Mouse (Mus musculus) hindbrain, postnatal 0 days (tissue): ENCODE data around the gene Fdps. TPM values are rescaled to one million over a fixed set of nuclear protein-coding genes. Genes with fewer than 3 reads are reported as not detected.

Experiments
- ATAC-seq: fragments of 200-750 bp; cut with Nextera tagmentation; 2 replicates; pipeline ENCODE4 v1.8.0; 2017; ENCODE audit warnings: mild to moderate bottlenecking, moderate TSS enrichment, moderate library complexity
- DNase-seq: peaks from one replicate; pipeline ENCODE4 v3.0.0-alpha.2; 2015; ENCODE audit warnings: low spot score
- H3K27ac ChIP-seq: fragments of 300-500 bp; sonication (generic); 2 replicates; pipeline ENCODE4 v1.5.1; 2014; ENCODE audit warnings: mild to moderate bottlenecking
- H3K27me3 ChIP-seq: fragments of 300-500 bp; sonication (generic); 2 replicates; pipeline ENCODE4 v1.6.1; 2014; ENCODE audit warnings: low read length, mixed read lengths; ENCODE audit not compliant: insufficient read depth
- H3K36me3 ChIP-seq: fragments of 300-500 bp; sonication (generic); 2 replicates; pipeline ENCODE4 v1.6.1; 2014; ENCODE audit warnings: low read length, mixed read lengths; ENCODE audit not compliant: insufficient read depth
- H3K4me1 ChIP-seq: fragments of 300-500 bp; sonication (generic); 2 replicates; pipeline ENCODE4 v1.6.1; 2014; ENCODE audit warnings: antibody characterized with exemption, low read length, mixed read lengths; ENCODE audit not compliant: insufficient read depth
- H3K4me2 ChIP-seq: fragments of 300-500 bp; sonication (generic); 2 replicates; pipeline ENCODE4 v1.6.1; 2014; ENCODE audit warnings: low read depth, mild to moderate bottlenecking, low read length, moderate library complexity, mixed read lengths
- H3K4me3 ChIP-seq: fragments of 300-500 bp; sonication (generic); 2 replicates; pipeline ENCODE4 v1.5.1; 2014; ENCODE audit warnings: low read length
- H3K9ac ChIP-seq: fragments of 300-500 bp; sonication (generic); replicated peaks from 2 replicates; pipeline ENCODE4 v1.6.1; 2014; ENCODE audit warnings: mild to moderate bottlenecking, low read length, moderate library complexity, mixed read lengths
- H3K9me3 ChIP-seq: fragments of 300-500 bp; sonication (generic); 2 replicates; pipeline ENCODE4 v1.6.1; 2016; ENCODE audit warnings: low read length, mixed read lengths
- CTCF ChIP-seq: IDR thresholded peaks from 2 replicates; pipeline ENCODE4 v1.5.1; 2016; ENCODE audit warnings: antibody characterized with exemption, control low read depth, low read depth
- whole genome bisulfite sequencing: fragments of 180-500 bp; shearing (Covaris S2); extraction: QIAGEN DNeasy Blood & Tissue Kit; methylation state at CpG from one replicate; pipeline ENCODE4 v1.1.7; 2014; 5-methylcytosine and 5-hydroxymethylcytosine counted together
- polyA plus RNA-seq: library from polyadenylated mRNA; unstranded; fragments of >200 nt; fragmentation: Nextera tagmentation; extraction: Ambion mirVana; gene quantifications from 2 replicates; pipeline ENCODE4 v1.2.1, GENCODE M21; 2015
- total RNA-seq: library from RNA; depleted of rRNA; stranded (reverse); fragments of >200 nt; gene quantifications from 2 replicates; pipeline ENCODE4 v1.2.3, GENCODE M21; 2014

Gene Fdps
- total and polyA plus RNA-seq, 2 experiments from 2014 or later: 340 to 341 TPM

GRCm38 (mm10) chr3:89092509-89093090 is 9.2 kb downstream of the Fdps start:
- H3K4me1 ChIP-seq: 0 out of 2 replicates have a peak, but pooled peaks cover 13% of the 10 kb centered on the region
- H3K9ac ChIP-seq: peak overlapping the region; percentile 78
- H3K4me2 ChIP-seq: peak overlapping the region; percentile 98
- peaks cover 36% of the 10 kb centered on the region for H3K36me3 ChIP-seq
- H3K27me3 ChIP-seq: no peaks in the 10 kb centered on the region
- WGBS: 16% methylated on average over 11 of the region's 11 CpGs
- peak overlapping the region; percentile 73 for H3K4me3 ChIP-seq
- H3K9me3 ChIP-seq: no peaks in the 10 kb centered on the region
- DNase-seq (no peak), ATAC-seq (peak; percentile 7)
- H3K27ac ChIP-seq: peak overlapping the region; percentile 79
- no peak for TF ChIP-seq CTCF

DNA sequence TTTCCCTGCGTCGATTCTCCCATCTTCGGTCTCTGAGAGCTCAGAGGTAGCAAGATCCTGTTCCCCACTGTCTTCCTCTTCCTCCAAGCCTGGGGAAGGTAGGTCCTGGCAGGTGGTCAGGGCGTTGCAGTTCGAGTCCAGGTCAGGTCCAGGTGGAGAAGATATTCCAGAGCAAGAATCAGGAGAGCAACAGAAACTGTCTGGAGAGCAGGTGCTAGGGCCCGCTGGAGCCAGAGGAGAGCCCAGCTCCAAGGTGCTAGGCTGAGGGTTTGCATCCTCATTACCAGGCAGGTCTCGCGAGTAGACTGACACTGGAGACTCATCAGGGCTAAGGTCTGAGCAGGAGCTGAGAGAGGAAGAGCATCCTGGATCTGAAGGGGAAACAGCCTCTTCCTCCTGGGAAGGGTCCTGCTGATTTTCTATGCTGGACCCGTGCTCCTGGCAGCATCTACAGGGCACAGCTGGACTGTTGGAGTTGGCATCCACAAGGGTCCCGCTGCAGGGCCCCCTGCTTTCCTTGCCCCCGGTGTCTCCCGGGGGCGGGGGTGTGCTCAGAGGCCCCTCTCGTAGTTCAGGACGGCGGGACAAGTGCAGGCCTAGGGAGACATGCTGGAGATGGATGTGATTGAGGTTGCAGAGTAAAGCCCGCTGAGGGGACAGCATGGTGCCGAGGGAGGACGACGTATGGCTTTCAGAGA is 9.8 kb downstream of the Fdps start:
- Histone ChIP-seq H3K9ac (peak overlapping the region; percentile 78), H3K4me3 (peak overlapping the region; percentile 73), H3K27ac (peak overlapping the region; percentile 79), H3K4me2 (peak overlapping the region; percentile 98), H3K9me3 (no peaks in the 10 kb centered on the region), H3K27me3 (no peaks in the 10 kb centered on the region), H3K4me1 (0 out of 2 replicates have a peak, but pooled peaks cover 13% of the 10 kb centered on the region), H3K36me3 (peaks cover 37% of the 10 kb centered on the region)
- 7% methylated on average over 20 of the region's 20 CpGs for WGBS
- no peak for TF ChIP-seq CTCF
- ATAC-seq: no peak
- no peak for DNase-seq

DNA sequence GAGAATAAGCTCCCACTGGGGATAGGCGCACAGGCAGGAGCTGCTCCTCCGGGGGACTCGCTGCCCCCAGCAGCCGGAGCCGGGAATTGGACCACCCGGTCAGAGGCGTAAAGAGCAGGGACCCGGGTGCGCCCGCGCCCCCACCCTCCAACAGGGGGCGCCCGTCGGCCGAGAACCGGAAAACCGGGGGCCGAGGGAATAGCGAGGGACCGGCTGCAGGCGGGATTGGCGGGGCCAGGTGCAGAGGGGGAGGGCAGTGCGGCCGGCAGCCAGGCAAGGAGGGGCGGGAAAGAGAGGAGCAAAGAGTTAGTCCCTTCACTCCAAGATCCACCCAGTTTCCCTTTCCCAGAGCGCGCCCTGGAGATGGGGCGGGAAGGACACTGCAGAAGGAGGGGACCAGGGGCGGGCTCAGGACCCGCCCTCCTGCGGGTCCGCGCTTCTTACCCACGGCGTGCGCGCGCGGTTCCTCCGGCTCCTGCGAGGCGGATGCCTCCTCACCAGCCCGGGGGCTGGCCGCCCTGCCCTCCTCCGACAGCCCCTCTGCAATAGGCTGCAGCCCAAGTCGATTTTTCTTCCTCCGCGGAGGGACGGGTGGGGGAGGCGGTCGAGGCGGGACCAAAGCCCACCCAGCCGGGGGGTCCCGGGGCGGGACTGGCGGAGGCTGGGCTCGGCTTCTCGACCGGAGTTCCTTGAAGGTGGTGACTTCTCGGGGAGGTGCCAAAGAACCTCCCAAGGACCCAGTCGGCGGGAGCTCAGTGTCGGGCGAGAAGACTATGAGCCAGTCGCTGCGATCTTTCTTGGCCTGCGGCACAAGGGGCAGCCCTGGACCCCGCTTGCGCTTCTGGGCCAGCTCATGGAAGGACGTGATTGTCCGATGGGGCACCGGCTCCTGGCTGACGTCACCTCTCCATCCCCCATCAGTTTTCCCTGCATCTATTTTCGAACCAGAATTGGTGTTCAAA is 10.8 kb downstream of the Fdps start:
- peak overlapping the region; percentile 98 for H3K4me2 ChIP-seq
- 0 out of 2 replicates have a peak, but pooled peaks cover 13% of the 10 kb centered on the region for H3K4me1 ChIP-seq
- H3K27ac ChIP-seq: peak overlapping the region; percentile 80
- TF ChIP-seq CTCF: peak; percentile 71
- peak overlapping the region; percentile 73 for H3K4me3 ChIP-seq
- H3K36me3 ChIP-seq: peaks cover 35% of the 10 kb centered on the region; the same call in 1 of the 2 replicates
- no peaks in the 10 kb centered on the region for H3K9me3 ChIP-seq
- DNase-seq: peak; percentile 82
- under 1% methylated on average over 67 of the region's 74 CpGs for WGBS
- H3K27me3 ChIP-seq: no peaks in the 10 kb centered on the region
- H3K9ac ChIP-seq: peak overlapping the region; percentile 78
- peak; percentile 63 for ATAC-seq

- ATAC-seq (peak; percentile 72), DNase-seq (peak; percentile 90)
- Histone ChIP-seq H3K9ac (peak overlapping the region; percentile 78), H3K4me3 (peak overlapping the region; percentile 73), H3K27ac (peak overlapping the region; percentile 80), H3K4me1 (0 out of 2 replicates have a peak, but pooled peaks cover 13% of the 10 kb centered on the region), H3K9me3 (no peaks in the 10 kb centered on the region), H3K4me2 (peak overlapping the region; percentile 98), H3K36me3 (peaks cover 32% of the 10 kb centered on the region), H3K27me3 (no peaks in the 10 kb centered on the region)
- TF ChIP-seq CTCF: no peak
- whole genome bisulfite sequencing: under 1% methylated on average over 39 of the region's 40 CpGs
Observed at GRCm38 (mm10) chr3:89089882-89090591, 11.7 kb downstream of the Fdps start.

- WGBS: 79% methylated on average over 14 of the region's 14 CpGs
- H3K9ac ChIP-seq: no peak overlapping the region
- H3K4me3 ChIP-seq: peak overlapping the region; percentile 73
Observed at GRCm38 (mm10) chr3:89088974-89089373, 12.8 kb downstream of the Fdps start.

More at GRCm38 (mm10) chr3:89088974-89089373, 12.8 kb downstream of the Fdps start:
- Histone ChIP-seq H3K9me3 (no peaks in the 10 kb centered on the region), H3K27ac (no peak overlapping the region), H3K27me3 (no peaks in the 10 kb centered on the region), H3K36me3 (peaks cover 30% of the 10 kb centered on the region), H3K4me2 (peak overlapping the region; percentile 98; the same call in 1 of the 2 replicates), H3K4me1 (0 out of 2 replicates have a peak, but pooled peaks cover 13% of the 10 kb centered on the region)
- no peak for DNase-seq
- ATAC-seq: no peak
- TF ChIP-seq CTCF: no peak
